Mouse (Mus musculus) c-Kit-positive CD71-positive TER-119-positive erythroid progenitor cells, embryonic 14.5 days (primary cell): Measurements from ENCODE around the gene Fam214a.

Experiments
- DNase-seq: peaks from one replicate; pipeline ENCODE4 v3.0.0-alpha.2; 2013; ENCODE audit warnings: low spot score

Fam214a gene

GRCm38 (mm10) chr9:75033141-75033540, 80.5 kb downstream of the Fam214a start:
- DNase-seq = no peak

- no peak for DNase-seq
These were observed 82.0 kb downstream of the Fam214a start for GRCm38 (mm10) chr9:75034691-75035090.

GRCm38 (mm10) chr9:75035944-75036343, 83.3 kb downstream of the Fam214a start:
- no peak for DNase-seq

DNA sequence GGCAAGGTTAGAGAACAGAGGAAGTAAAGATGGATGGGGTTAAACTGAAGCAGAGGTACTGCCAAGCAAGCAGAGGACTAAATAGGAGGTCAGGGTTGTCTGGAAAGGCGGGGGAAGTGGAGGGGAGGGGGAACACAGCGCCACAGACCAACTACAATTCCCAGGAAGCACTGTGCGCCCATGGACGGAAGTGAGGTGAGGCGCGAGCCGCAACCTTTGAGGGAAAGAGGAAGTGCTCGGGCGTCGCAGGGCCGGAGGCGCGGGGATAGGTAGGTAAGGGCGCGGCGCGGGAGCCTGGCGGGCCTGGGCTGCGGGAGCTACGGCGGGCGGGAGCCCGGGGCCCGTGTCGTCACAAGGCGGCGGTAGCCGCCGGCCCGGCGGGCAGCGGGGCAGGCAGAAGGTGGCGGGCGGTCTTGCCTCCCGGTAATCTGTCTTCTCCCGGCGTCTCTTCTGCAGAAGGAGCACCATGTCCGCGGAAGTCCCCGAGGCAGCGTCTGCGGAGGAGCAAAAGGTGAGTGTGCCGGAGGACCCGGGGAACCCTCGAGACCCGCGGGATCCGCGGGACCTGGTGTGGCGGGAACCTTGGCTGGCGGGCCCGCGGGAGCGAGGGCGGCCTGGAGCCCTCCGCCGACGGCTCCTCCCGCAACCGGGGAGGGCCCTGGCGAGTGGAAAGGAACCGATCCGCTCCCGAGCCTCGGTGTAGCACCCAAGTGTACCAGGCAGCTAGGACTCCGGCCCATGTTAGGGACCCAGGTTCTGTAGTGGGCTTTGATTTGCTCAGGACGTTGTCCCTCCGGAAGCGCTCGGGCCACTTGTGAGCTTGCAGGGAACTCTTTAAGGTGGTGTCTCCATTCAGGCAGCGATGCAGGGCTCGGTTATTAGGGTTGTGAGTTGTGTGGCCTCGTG, 85.0 kb downstream of the Fam214a start, which contains the start of gene Arpp19:
Arpp19 (plus strand) TSS at position 164 of the 906 bp plus-strand sequence.
- DNase-seq = peak; percentile 62

GRCm38 (mm10) chr9:75038357-75038688, 85.6 kb downstream of the Fam214a start:
- no peak for DNase-seq

DNA sequence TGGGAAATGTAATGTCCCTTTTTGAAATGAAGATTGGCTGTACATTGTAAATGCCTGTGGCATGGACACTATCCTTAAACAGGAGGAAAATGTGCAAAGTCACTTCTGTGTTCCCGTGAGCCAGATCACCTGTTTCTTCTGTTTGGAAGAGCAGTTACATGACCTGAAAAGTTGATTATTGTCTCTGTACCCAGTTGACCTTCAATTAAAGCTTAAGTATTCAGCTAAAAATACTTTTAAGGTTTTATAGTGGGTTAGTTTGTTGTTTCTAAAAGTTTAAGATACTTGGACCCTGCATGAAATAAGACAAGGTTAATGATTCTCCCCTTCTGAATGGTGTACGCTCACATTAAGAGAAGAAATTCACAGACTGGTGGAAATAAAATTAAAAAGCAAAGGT, 87.9 kb downstream of the Fam214a start:
- DNase-seq = no peak

GRCm38 (mm10) chr9:75041840-75042525, 89.3 kb downstream of the Fam214a start:
- DNase-seq = no peak

DNA sequence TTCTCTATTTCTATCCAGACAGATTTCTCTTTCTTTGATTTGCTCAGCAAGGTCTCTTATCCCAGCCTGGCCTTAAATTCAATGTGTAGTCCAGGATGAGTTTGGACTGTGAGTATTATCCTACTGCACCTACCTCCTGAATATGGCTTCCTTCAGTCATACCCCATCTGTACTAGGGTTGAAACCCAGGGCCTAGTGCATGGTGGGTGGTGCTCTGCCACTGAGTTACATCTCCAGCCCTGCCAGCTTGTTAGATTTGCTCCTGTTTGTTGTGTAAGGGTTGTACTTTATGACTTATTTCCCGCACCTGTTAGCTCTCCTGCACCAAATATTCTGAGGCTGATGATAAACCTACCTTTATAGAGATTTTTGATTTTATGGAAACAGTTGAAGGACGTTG, 90.5 kb downstream of the Fam214a start:
- no peak for DNase-seq

GRCm38 (mm10) chr9:75047079-75047478, 94.4 kb downstream of the Fam214a start:
- DNase-seq = no peak

DNA sequence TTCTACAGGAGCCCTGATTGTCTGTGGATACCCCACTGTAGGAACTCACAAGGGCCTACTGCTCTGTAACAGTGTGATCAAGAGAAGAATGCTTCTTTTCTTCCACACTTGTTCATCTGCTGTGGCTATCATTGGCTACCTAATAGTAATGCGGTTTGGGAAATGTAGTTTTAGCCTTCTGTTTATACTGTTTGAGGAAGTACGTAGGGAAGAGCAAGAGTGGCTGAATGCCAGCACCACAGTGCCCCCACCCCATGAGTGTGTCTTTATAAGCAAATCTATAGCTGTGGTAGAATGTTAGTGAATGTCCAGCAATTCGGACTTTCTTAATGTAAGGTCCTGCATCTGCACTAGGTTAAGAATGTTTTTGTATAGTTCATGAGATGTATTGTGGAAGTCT, 96.4 kb downstream of the Fam214a start:
- DNase-seq = no peak

- DNase-seq = peak; percentile 55
These were observed 97.3 kb downstream of the Fam214a start for GRCm38 (mm10) chr9:75050003-75050402.

- DNase-seq = no peak
These were observed 99.2 kb downstream of the Fam214a start for GRCm38 (mm10) chr9:75051841-75052240.

DNA sequence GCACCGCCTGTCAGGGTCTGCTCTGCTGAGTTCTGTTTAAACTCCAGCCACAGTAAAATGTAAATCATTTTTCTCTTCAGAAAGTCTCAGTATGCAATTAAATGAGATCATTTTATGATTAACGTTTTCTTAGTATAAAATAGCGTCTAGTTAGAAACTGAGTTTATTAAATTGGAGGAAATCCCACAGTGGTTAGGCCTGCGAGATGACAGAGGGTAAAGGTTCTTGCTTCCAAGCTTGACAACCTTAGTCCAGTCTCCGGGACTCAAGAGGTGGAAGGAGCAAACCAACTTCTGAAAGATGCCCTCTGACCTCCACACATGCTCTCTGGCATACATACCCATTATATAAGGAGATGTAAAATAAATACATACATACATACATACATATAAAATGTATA, 102.4 kb downstream of the Fam214a start:
- DNase-seq = no peak

GRCm38 (mm10) chr9:75064678-75065331, 112.1 kb downstream of the Fam214a start:
- no peak for DNase-seq

DNA sequence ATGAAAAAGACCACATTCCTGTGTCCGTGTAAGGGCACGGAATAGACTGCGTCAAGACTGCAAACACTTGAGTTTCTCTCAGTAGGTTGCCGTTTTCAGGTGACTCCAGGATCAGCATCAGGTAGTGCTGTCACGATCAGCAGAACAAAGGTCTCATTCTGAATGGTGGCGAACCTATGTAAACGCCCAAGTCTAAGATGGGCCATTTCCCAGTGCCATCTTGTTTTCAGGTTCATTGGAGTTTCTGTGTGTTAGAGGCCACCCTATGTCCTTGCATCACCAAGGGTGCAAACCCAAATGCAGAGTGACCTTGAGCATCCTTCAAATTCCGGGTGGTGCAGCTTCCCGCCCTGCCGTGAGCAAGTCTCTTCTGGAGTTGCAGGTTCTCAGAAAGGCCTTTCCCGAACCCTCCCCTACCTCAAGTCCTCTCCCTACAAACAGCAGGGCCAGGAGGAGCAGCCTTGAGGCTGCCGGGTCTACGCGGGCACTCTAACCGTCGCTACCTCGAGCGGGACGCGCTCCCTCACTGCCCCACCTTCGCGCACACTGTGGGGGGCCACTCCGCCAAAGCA, 117.9 kb downstream of the Fam214a start, which contains the start of gene Myo5a:
Myo5a (plus strand) TSS at position 559 of the 572 bp plus-strand sequence.
- no peak for DNase-seq

DNA sequence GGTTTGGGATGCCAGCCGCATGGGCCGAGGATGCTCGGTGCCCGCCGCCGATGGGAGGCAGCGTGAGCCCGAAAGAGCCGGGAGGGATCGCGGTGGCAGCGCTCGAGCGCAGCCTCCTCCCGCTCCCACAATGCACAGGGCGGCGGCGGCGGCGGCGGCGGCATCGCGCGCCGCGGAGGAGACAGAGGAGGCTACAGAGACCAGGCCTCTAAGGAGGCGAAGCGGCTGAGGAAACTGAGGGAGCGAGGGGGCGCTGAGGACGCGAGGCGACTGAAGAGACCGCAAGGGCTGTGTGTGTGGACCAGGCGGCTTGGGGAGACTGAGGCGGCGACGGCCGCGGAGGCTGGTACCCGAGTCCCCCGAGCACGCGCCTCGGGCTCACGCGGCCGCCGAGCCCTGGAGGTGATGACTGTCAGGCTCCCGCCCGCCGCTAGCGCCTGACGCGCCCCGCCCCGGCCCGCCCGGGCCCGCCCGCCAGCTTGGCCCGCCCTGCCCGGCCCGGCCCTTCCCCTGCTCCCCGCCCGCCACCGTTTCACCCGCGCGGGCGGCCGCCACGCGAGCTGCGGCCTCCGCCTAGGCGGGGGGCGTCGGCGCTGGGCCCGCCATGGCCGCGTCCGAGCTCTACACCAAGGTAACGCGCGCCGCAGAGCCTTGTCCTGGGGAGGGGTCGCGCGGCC, 118.5 kb downstream of the Fam214a start:
- DNase-seq = peak; percentile 60

DNA sequence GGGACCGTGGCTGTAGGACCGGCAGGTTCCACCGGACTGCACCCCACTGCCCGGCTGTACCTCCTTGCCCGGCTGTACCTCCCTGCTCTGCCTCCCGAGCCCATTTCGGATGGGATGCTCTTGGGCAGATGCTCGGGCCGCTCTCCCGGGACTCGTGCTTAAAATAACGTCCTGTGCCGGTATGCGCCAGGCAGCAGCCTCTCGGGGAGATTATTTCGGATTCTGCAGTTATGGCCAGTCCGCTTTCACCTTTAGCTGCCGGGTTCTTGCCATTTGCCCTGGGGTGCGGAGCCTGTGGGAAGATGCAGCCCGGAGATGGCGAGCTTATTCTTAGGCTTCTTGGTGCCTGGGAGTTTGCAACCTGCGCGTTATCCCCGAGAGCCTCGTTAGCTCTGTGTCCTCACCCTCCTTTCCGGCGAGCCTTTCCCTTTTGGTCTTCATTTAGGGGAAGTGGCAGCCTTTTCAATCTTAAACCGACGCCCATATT, 119.1 kb downstream of the Fam214a start:
- DNase-seq = peak; percentile 9

GRCm38 (mm10) chr9:75072361-75072760, 119.7 kb downstream of the Fam214a start:
- DNase-seq = no peak

DNA sequence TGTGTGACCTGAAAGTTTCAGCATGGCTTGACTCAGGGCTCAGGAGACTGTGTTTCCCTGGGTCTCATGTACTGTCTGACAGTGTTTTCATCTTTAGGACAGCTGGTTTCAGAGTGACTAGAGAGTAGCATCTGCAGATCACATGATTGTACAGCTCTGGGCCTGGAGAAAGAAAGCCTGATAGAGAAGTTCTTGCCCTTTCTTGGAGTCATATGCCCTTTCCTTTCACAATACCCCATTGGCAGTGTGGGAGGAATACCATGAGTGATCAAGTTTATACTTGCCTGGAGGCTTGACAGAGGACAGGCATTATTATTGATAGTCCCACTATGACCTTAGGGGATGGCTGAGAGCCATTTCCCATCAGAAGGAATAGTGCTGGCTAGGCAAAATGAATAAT, 124.5 kb downstream of the Fam214a start:
- no peak for DNase-seq
